Mouse (Mus musculus): ENCODE data around the gene Cdc42ep2. TPM values are rescaled to one million over a fixed set of nuclear protein-coding genes. Genes with fewer than 3 reads are reported as not detected.
A peak's percentile ranks its signal among the peaks of the same experiment; 100 is the strongest.

Cdc42ep2 gene
- polyA plus RNA-seq, 1 experiment from 2014 or later: 12.3 TPM

GRCm38 (mm10) chr19:5912103-5913006, 12.3 kb downstream of the Cdc42ep2 start:
- Histone ChIP-seq H3K27ac (replicated peaks; ENCODE audit: low read depth, low read length) (peak overlapping the region; percentile 77), H3K9me3 (ENCODE audit: control insufficient read depth, low read length) (no peaks in the 10 kb centered on the region), H3K36me3 (ENCODE audit: control insufficient read depth, insufficient read depth, low read length) (peaks cover 11% of the 10 kb centered on the region), H3K4me2 (ENCODE audit: low read length) (peak overlapping the region; percentile 79), H3K9ac (replicated peaks; ENCODE audit: low read length) (peak overlapping the region; percentile 81), H3K27me3 (ENCODE audit: control insufficient read depth, insufficient read depth, low read length) (no peaks in the 10 kb centered on the region), H3K4me1 (ENCODE audit: control insufficient read depth, insufficient read depth, low read length) (peaks cover 27% of the 10 kb centered on the region), H3K4me3 (replicated peaks; ENCODE audit: low read depth, low read length) (peak overlapping the region; percentile 95)
- ATAC-seq (ENCODE audit: low FRiP score, low TSS enrichment) (peak; percentile 92), DNase-seq (peak; percentile 100)
- under 1% methylated on average over 59 of the region's 59 CpGs for WGBS

GRCm38 (mm10) chr19:5911430-5912102, 13.1 kb downstream of the Cdc42ep2 start:
- H3K9ac ChIP-seq (replicated peaks; ENCODE audit: low read length): peak overlapping the region; percentile 81
- H3K36me3 ChIP-seq (ENCODE audit: control insufficient read depth, insufficient read depth, low read length): peaks cover 14% of the 10 kb centered on the region
- no peak for DNase-seq
- H3K27me3 ChIP-seq (ENCODE audit: control insufficient read depth, insufficient read depth, low read length): no peaks in the 10 kb centered on the region
- peaks cover 27% of the 10 kb centered on the region for H3K4me1 ChIP-seq (ENCODE audit: control insufficient read depth, insufficient read depth, low read length)
- no peaks in the 10 kb centered on the region for H3K9me3 ChIP-seq (ENCODE audit: control insufficient read depth, low read length)
- 6% methylated on average over 14 of the region's 14 CpGs for WGBS
- peak overlapping the region; percentile 77 for H3K27ac ChIP-seq (replicated peaks; ENCODE audit: low read depth, low read length)
- H3K4me3 ChIP-seq (replicated peaks; ENCODE audit: low read depth, low read length): peak overlapping the region; percentile 95
- H3K4me2 ChIP-seq (ENCODE audit: low read length): peak overlapping the region; percentile 79
- ATAC-seq (ENCODE audit: low FRiP score, low TSS enrichment): no peak

- DNase-seq (peak; percentile 53), ATAC-seq (ENCODE audit: low FRiP score, low TSS enrichment) (no peak)
- 45% methylated on average over 6 of the region's 6 CpGs for WGBS
- Histone ChIP-seq H3K36me3 (ENCODE audit: control insufficient read depth, insufficient read depth, low read length) (peaks cover 27% of the 10 kb centered on the region), H3K9ac (replicated peaks; ENCODE audit: low read length) (peak overlapping the region; percentile 35; the same call in 1 of the 2 replicates), H3K27me3 (ENCODE audit: control insufficient read depth, insufficient read depth, low read length) (no peaks in the 10 kb centered on the region), H3K27ac (replicated peaks; ENCODE audit: low read depth, low read length) (peak overlapping the region; percentile 74), H3K4me2 (ENCODE audit: low read length) (peak overlapping the region; percentile 79), H3K9me3 (ENCODE audit: control insufficient read depth, low read length) (no peaks in the 10 kb centered on the region), H3K4me3 (replicated peaks; ENCODE audit: low read depth, low read length) (peak overlapping the region; percentile 95), H3K4me1 (ENCODE audit: control insufficient read depth, insufficient read depth, low read length) (peaks cover 27% of the 10 kb centered on the region)
Observed at GRCm38 (mm10) chr19:5910221-5910620, 14.4 kb downstream of the Cdc42ep2 start.

- Histone ChIP-seq H3K9me3 (ENCODE audit: control insufficient read depth, low read length) (no peaks in the 10 kb centered on the region), H3K4me1 (ENCODE audit: control insufficient read depth, insufficient read depth, low read length) (peaks cover 22% of the 10 kb centered on the region), H3K9ac (replicated peaks; ENCODE audit: low read length) (no peak overlapping the region), H3K27ac (replicated peaks; ENCODE audit: low read depth, low read length) (no peak overlapping the region), H3K4me3 (replicated peaks; ENCODE audit: low read depth, low read length) (no peak overlapping the region), H3K4me2 (ENCODE audit: low read length) (no peak overlapping the region), H3K27me3 (ENCODE audit: control insufficient read depth, insufficient read depth, low read length) (no peaks in the 10 kb centered on the region), H3K36me3 (ENCODE audit: control insufficient read depth, insufficient read depth, low read length) (peaks cover 56% of the 10 kb centered on the region)
- ATAC-seq (ENCODE audit: low FRiP score, low TSS enrichment) (no peak), DNase-seq (no peak)
- 87% methylated on average over 3 of the region's 3 CpGs for WGBS
Observed at GRCm38 (mm10) chr19:5907275-5907674, 17.3 kb downstream of the Cdc42ep2 start.

- 5% methylated on average over 36 of the region's 36 CpGs for WGBS
- peak; percentile 96 for ATAC-seq (ENCODE audit: low FRiP score, low TSS enrichment)
- DNase-seq: peak; percentile 99
- Histone ChIP-seq H3K4me2 (ENCODE audit: low read length) (peak within 1 kb of the TSS; percentile 84), H3K4me3 (replicated peaks; ENCODE audit: low read depth, low read length) (peak within 1 kb of the TSS; percentile 63), H3K9ac (replicated peaks; ENCODE audit: low read length) (peak within 1 kb of the TSS; percentile 87), H3K27me3 (ENCODE audit: control insufficient read depth, insufficient read depth, low read length) (no peaks in the 10 kb centered on the region), H3K9me3 (ENCODE audit: control insufficient read depth, low read length) (no peaks in the 10 kb centered on the region), H3K27ac (replicated peaks; ENCODE audit: low read depth, low read length) (peak within 1 kb of the TSS; percentile 81), H3K36me3 (ENCODE audit: control insufficient read depth, insufficient read depth, low read length) (peaks cover 34% of the 10 kb centered on the region), H3K4me1 (ENCODE audit: control insufficient read depth, insufficient read depth, low read length) (peaks cover 19% of the 10 kb centered on the region)
Observed at GRCm38 (mm10) chr19:5894002-5894678, 30.5 kb downstream of the Cdc42ep2 start, which contains the start of gene Tigd3. Gene Tigd3, minus strand, starts transcription at chr19:5894149.

- Histone ChIP-seq H3K36me3 (ENCODE audit: control insufficient read depth, insufficient read depth, low read length) (peaks cover 30% of the 10 kb centered on the region), H3K27me3 (ENCODE audit: control insufficient read depth, insufficient read depth, low read length) (no peaks in the 10 kb centered on the region), H3K4me3 (replicated peaks; ENCODE audit: low read depth, low read length) (peak overlapping the region; percentile 63), H3K27ac (replicated peaks; ENCODE audit: low read depth, low read length) (peak overlapping the region; percentile 81), H3K4me2 (ENCODE audit: low read length) (peak overlapping the region; percentile 84), H3K9ac (replicated peaks; ENCODE audit: low read length) (peak overlapping the region; percentile 87), H3K4me1 (ENCODE audit: control insufficient read depth, insufficient read depth, low read length) (peaks cover 19% of the 10 kb centered on the region), H3K9me3 (ENCODE audit: control insufficient read depth, low read length) (no peaks in the 10 kb centered on the region)
- DNase-seq (peak; percentile 49), ATAC-seq (ENCODE audit: low FRiP score, low TSS enrichment) (no peak; the same call in 1 of the 2 replicates)
- WGBS: 6% methylated on average over 31 of the region's 31 CpGs
Observed at GRCm38 (mm10) chr19:5893282-5894001, 31.2 kb downstream of the Cdc42ep2 start.

GRCm38 (mm10) chr19:5892735-5893134, 31.9 kb downstream of the Cdc42ep2 start:
- WGBS: 91% methylated on average over 13 of the region's 13 CpGs

GRCm38 (mm10) chr19:5892262-5892661, 32.4 kb downstream of the Cdc42ep2 start:
- peaks cover 22% of the 10 kb centered on the region for H3K36me3 ChIP-seq (ENCODE audit: control insufficient read depth, insufficient read depth, low read length)
- ATAC-seq (ENCODE audit: low FRiP score, low TSS enrichment): no peak
- H3K4me2 ChIP-seq (ENCODE audit: low read length): 0 out of 2 replicates have a peak overlapping the region, but pooled peaks have one; percentile 84
- H3K9ac ChIP-seq (replicated peaks; ENCODE audit: low read length): no peak overlapping the region
- peaks cover 19% of the 10 kb centered on the region for H3K4me1 ChIP-seq (ENCODE audit: control insufficient read depth, insufficient read depth, low read length)
- no peaks in the 10 kb centered on the region for H3K9me3 ChIP-seq (ENCODE audit: control insufficient read depth, low read length)
- H3K27me3 ChIP-seq (ENCODE audit: control insufficient read depth, insufficient read depth, low read length): no peaks in the 10 kb centered on the region
- H3K4me3 ChIP-seq (replicated peaks; ENCODE audit: low read depth, low read length): no peak overlapping the region
- H3K27ac ChIP-seq (replicated peaks; ENCODE audit: low read depth, low read length): no peak overlapping the region
- no peak for DNase-seq
- WGBS: 92% methylated on average over 7 of the region's 7 CpGs

More at GRCm38 (mm10) chr19:5892735-5893134, 31.9 kb downstream of the Cdc42ep2 start:
- no peak for DNase-seq
- Histone ChIP-seq H3K4me3 (replicated peaks; ENCODE audit: low read depth, low read length) (peak overlapping the region; percentile 63), H3K27ac (replicated peaks; ENCODE audit: low read depth, low read length) (0 out of 2 replicates have a peak overlapping the region, but pooled peaks have one; percentile 81), H3K9ac (replicated peaks; ENCODE audit: low read length) (peak overlapping the region; percentile 87), H3K36me3 (ENCODE audit: control insufficient read depth, insufficient read depth, low read length) (peaks cover 26% of the 10 kb centered on the region), H3K27me3 (ENCODE audit: control insufficient read depth, insufficient read depth, low read length) (no peaks in the 10 kb centered on the region), H3K4me2 (ENCODE audit: low read length) (peak overlapping the region; percentile 84), H3K4me1 (ENCODE audit: control insufficient read depth, insufficient read depth, low read length) (peaks cover 19% of the 10 kb centered on the region), H3K9me3 (ENCODE audit: control insufficient read depth, low read length) (no peaks in the 10 kb centered on the region)
- no peak for ATAC-seq (ENCODE audit: low FRiP score, low TSS enrichment)

Measured in midbrain, embryonic 14.5 days (tissue).